ENCODE assay signal across 8 mouse cellular contexts in genomic region chr12:75616158-75616791, GRCm38 (mm10). TPM values are rescaled to one million over a fixed set of nuclear protein-coding genes. Genes with fewer than 3 reads are reported as not detected.
DNase-seq lines count a peak whose midpoint lies in the region; ATAC-seq and TF ChIP-seq lines count a peak whose summit lies in the region.

No protein-coding gene starts in this region.

- 6% methylated on average over 23 of the region's 24 CpGs for WGBS in lung, embryonic 16.5 days
- 7% methylated on average over 24 of the region's 24 CpGs for WGBS in stomach, embryonic 15.5 days

- DNase-seq in left cerebral cortex, adult 2 months (ENCODE audit: extremely low spot score in 1 of 2, low spot score in 2 of 2), result no peak
- no peak for DNase-seq in left cerebral cortex, adult 18-20 months (ENCODE audit: low spot score in 2 of 2)
- peak; percentile 20 for DNase-seq in forelimb bud, embryonic 11.5 days (ENCODE audit: low read depth, low spot score)
- peak; percentile 39 for DNase-seq in kidney, adult 18-20 months
- no peak for DNase-seq in left cerebral cortex, adult 11 months (ENCODE audit: low spot score)
- DNase-seq in ovary, postnatal 10 days (ENCODE audit: low spot score), result no peak

- intact Hi-C loops in left cerebral cortex, adult 2 months (cut with DNase I), result no loop called here

- peak overlapping the region; percentile 58 for H3K4me2 ChIP-seq in lung, embryonic 16.5 days (ENCODE audit: low read depth, low read length)
- peak overlapping the region; percentile 57 for H3K4me2 ChIP-seq in stomach, embryonic 15.5 days

- H3K36me3 ChIP-seq in lung, embryonic 16.5 days (ENCODE audit: control insufficient read depth, insufficient read depth, low read length), result no peaks in the 10 kb centered on the region
- H3K36me3 ChIP-seq in stomach, embryonic 15.5 days, result no peaks in the 10 kb centered on the region

- H3K27me3 ChIP-seq in lung, embryonic 16.5 days (ENCODE audit: control insufficient read depth, insufficient read depth, low read depth, low read length), result no peaks in the 10 kb centered on the region
- H3K27me3 ChIP-seq in stomach, embryonic 15.5 days (replicated peaks), result no peaks in the 10 kb centered on the region

- TF ChIP-seq CTCF in left cerebral cortex, adult 2 months (IDR thresholded peaks at IDR 0.05), result no peak

- H3K4me3 ChIP-seq in left cerebral cortex, adult 2 months, result peak overlapping the region; percentile 20
- H3K4me3 ChIP-seq in lung, embryonic 16.5 days (ENCODE audit: low read length), result peak overlapping the region; percentile 37
- H3K4me3 ChIP-seq in stomach, embryonic 15.5 days (replicated peaks), result peak overlapping the region; percentile 29

- H3K4me1 ChIP-seq in lung, embryonic 16.5 days (replicated peaks; ENCODE audit: control insufficient read depth, insufficient read depth, low read length), result peaks cover 6% of the 10 kb centered on the region
- H3K4me1 ChIP-seq in stomach, embryonic 15.5 days, result no peaks in the 10 kb centered on the region

- H3K9me3 ChIP-seq in lung, embryonic 16.5 days (ENCODE audit: control insufficient read depth, low read length), result no peaks in the 10 kb centered on the region; the same call in 1 of the 2 replicates
- H3K9me3 ChIP-seq in stomach, embryonic 15.5 days, result no peaks in the 10 kb centered on the region

- no peak overlapping the region for H3K27ac ChIP-seq in left cerebral cortex, adult 2 months
- no peak overlapping the region for H3K27ac ChIP-seq in lung, embryonic 16.5 days (ENCODE audit: low read length)
- no peak overlapping the region for H3K27ac ChIP-seq in stomach, embryonic 15.5 days

- peak overlapping the region; percentile 32 for H3K9ac ChIP-seq in lung, embryonic 16.5 days (ENCODE audit: low read length)
- H3K9ac ChIP-seq in stomach, embryonic 15.5 days, result no peak overlapping the region

- ATAC-seq in lung, embryonic 16.5 days (ENCODE audit: low read depth), result peak; percentile 45; the same call in 1 of the 2 replicates
- no peak for ATAC-seq in stomach, embryonic 15.5 days (ENCODE audit: insufficient read depth, low FRiP score, low read depth)

RNA-seq across cellular contexts. Expression of gene Ppp2r5e, which starts 20.2 kb away (rescaled TPM):
- total RNA-seq in left cerebral cortex, adult 2 months (2021), result 10 to 100 TPM; 81.7 to 84.9 TPM
- 10 to 100 TPM; 76.9 to 79.3 TPM for total RNA-seq in left cerebral cortex, adult 18-20 months (2021)
- polyA plus RNA-seq in lung, embryonic 16.5 days (2015; fragmentation: Nextera tagmentation; extraction: Ambion mirVana), result 9.9 and 10.3 TPM in 2 replicates
- polyA plus RNA-seq in stomach, embryonic 15.5 days (2015; fragmentation: Nextera tagmentation; extraction: Ambion mirVana), result 11.9 and 12.5 TPM in 2 replicates

RNA-seq across cellular contexts. Expression of gene Wdr89, which starts 53.1 kb away (rescaled TPM):
- total RNA-seq in left cerebral cortex, adult 2 months (2021), result 1 to 10 TPM; 2.3 to 3.7 TPM
- total RNA-seq in left cerebral cortex, adult 18-20 months (2021), result 1 to 10 TPM; 3.0 TPM
- 9.5 and 9.7 TPM in 2 replicates for polyA plus RNA-seq in lung, embryonic 16.5 days (2015; fragmentation: Nextera tagmentation; extraction: Ambion mirVana)
- polyA plus RNA-seq in stomach, embryonic 15.5 days (2015; fragmentation: Nextera tagmentation; extraction: Ambion mirVana), result 10.8 and 16.8 TPM in 2 replicates

Comparison
In these comparisons a context has a peak if more than half of its experiments do, and no peak if none do; other contexts are left out.
1. DNase-seq: peak in forelimb bud, embryonic 11.5 days (single experiment) and kidney, adult 18-20 months (single experiment); none in left cerebral cortex, adult 2 months (0 of 2), left cerebral cortex, adult 18-20 months (0 of 2), left cerebral cortex, adult 11 months (single experiment) and ovary, postnatal 10 days (single experiment).
2. Peak in every context shown above with its lines, with median percentiles within 50 percentile points of each other: H3K4me3 ChIP-seq.